Mouse (Mus musculus) intestine, postnatal 0 days (tissue): ENCODE results near the gene Hnrnpdl. TPM values are rescaled to one million over a fixed set of nuclear protein-coding genes. Genes with fewer than 3 reads are reported as not detected.

Experiments
- ATAC-seq: fragments of 200-750 bp; cut with Nextera tagmentation; 2 replicates; pipeline ENCODE4 v1.8.0; 2017; ENCODE audit warnings: mild to moderate bottlenecking, moderate TSS enrichment, moderate library complexity
- H3K27ac ChIP-seq: fragments of 300-500 bp; sonication (generic); 2 replicates; pipeline ENCODE4 v1.5.1; 2014; ENCODE audit warnings: mild to moderate bottlenecking, low read depth, low read length, moderate library complexity
- H3K27me3 ChIP-seq: fragments of 300-500 bp; sonication (generic); replicated peaks from 2 replicates; pipeline ENCODE4 v1.6.1; 2014; ENCODE audit warnings: low read length, mixed read lengths; ENCODE audit not compliant: control insufficient read depth, insufficient read depth
- H3K36me3 ChIP-seq: fragments of 300-500 bp; sonication (generic); 2 replicates; pipeline ENCODE4 v1.6.1; 2014; ENCODE audit warnings: mild to moderate bottlenecking, moderate library complexity; ENCODE audit not compliant: control insufficient read depth, insufficient read depth
- H3K4me1 ChIP-seq: fragments of 300-500 bp; sonication (generic); replicated peaks from 2 replicates; pipeline ENCODE4 v1.6.1; 2014; ENCODE audit warnings: antibody characterized with exemption, low read length, mixed read lengths; ENCODE audit not compliant: control insufficient read depth, insufficient read depth
- H3K4me2 ChIP-seq: fragments of 300-500 bp; sonication (generic); replicated peaks from 2 replicates; pipeline ENCODE4 v1.6.1; 2014; ENCODE audit warnings: low read depth, mild to moderate bottlenecking, moderate library complexity
- H3K4me3 ChIP-seq: fragments of 300-500 bp; sonication (generic); 2 replicates; pipeline ENCODE4 v1.5.1; 2014; ENCODE audit warnings: low read depth, low read length
- H3K9ac ChIP-seq: fragments of 300-500 bp; sonication (generic); 2 replicates; pipeline ENCODE4 v1.6.1; 2014; ENCODE audit warnings: mild to moderate bottlenecking, low read depth, low read length
- H3K9me3 ChIP-seq: fragments of 300-500 bp; sonication (generic); 2 replicates; pipeline ENCODE4 v1.6.1; 2016; ENCODE audit warnings: mixed run types; ENCODE audit not compliant: control insufficient read depth
- CTCF ChIP-seq: sonication (generic); IDR thresholded peaks from 2 replicates; pipeline ENCODE4 v1.5.1; 2016; ENCODE audit warnings: low read depth, mild to moderate bottlenecking, control low read depth, antibody characterized with exemption, moderate library complexity
- WGBS: fragments of 180-500 bp; shearing (Covaris S2); extraction: QIAGEN DNeasy Blood & Tissue Kit; methylation state at CpG from one replicate; pipeline ENCODE4 v1.1.7; 2014; 5-methylcytosine and 5-hydroxymethylcytosine counted together
- polyA plus RNA-seq: library from polyadenylated mRNA; unstranded; fragments of >200 nt; fragmentation: Nextera tagmentation; extraction: Ambion mirVana; gene quantifications from 2 replicates; pipeline ENCODE4 v1.2.1, GENCODE M21; 2015

The Hnrnpdl gene
- 61.6 and 63.2 TPM in 2 replicates for polyA plus RNA-seq

DNA sequence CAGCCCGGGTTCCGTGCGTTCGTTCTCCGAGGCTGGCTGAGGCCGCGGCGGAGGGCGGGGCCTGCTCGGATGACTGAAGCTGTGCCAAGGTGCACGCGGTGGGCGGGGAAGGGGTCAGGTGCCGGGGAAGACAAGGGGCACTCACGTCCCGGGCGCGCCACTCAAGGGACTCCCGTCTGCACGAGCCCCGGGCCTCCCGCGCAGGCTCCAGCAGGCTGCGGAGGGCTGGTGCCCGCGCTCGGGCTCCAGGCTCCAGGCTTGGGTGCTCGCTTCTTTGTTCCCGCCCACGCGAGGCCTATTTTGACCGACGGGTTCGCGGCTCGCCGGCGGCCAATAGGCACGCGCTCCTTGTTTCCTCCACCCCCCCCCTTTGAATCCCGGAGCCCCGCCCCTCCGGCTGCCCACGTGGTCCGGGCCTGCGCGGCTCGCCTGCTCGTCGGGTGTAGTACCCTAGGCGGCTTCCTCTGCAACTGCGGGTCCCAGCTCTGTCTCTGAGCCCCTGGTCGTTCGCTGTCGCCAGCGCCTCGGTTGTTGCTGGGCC, at the start of gene Hnrnpdl, which contains the start of gene Enoph1:
Gene Hnrnpdl (minus strand): TSS at position 63 of the 541 bp plus-strand sequence.
Gene Enoph1 (plus strand): TSS at position 384 of the 541 bp plus-strand sequence.
- Histone ChIP-seq H3K36me3 (peaks cover 8% of the 10 kb centered on the region; the same call in 1 of the 2 replicates), H3K4me1 (peaks cover 2% of the 10 kb centered on the region; the same call in 1 of the 2 replicates), H3K4me2 (peak within 1 kb of the TSS; percentile 99), H3K27ac (peak within 1 kb of the TSS; percentile 95), H3K9me3 (no peaks in the 10 kb centered on the region), H3K4me3 (peak within 1 kb of the TSS; percentile 99), H3K9ac (peak within 1 kb of the TSS; percentile 95), H3K27me3 (no peaks in the 10 kb centered on the region)
- peak; percentile 67 for ATAC-seq
- under 1% methylated on average over 54 of the region's 57 CpGs for WGBS
- no peak for TF ChIP-seq CTCF

DNA sequence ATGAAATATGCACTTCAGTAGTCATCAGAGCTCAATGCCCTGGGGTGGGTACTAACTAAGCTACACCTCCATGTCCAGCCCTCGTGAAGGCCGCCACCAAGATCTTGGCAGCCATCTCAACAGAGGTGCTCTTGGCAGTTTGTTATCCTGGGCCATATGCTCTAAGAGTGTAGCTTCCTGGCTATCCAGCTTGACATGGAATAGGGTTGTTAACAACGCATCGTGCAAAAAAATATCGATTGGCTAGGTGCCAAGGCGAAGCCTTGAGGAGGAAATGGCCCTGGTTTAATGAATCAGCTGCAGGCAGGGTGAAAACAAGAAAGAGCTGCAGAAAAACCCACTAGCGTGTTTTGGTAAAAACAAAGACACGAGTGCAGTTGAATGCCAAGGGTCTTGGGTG, 45.6 kb upstream of the Hnrnpdl start:
- Histone ChIP-seq H3K4me2 (0 out of 2 replicates have a peak overlapping the region, but pooled peaks have one; percentile 30), H3K36me3 (no peaks in the 10 kb centered on the region), H3K4me1 (peaks cover 2% of the 10 kb centered on the region; the same call in 1 of the 2 replicates), H3K9ac (no peak overlapping the region), H3K27ac (no peak overlapping the region), H3K27me3 (no peaks in the 10 kb centered on the region), H3K4me3 (no peak overlapping the region), H3K9me3 (no peaks in the 10 kb centered on the region)
- no peak for TF ChIP-seq CTCF
- 30% methylated on average over 8 of the region's 8 CpGs for WGBS
- ATAC-seq = peak; percentile 49; the same call in 1 of the 2 replicates

GRCm38 (mm10) chr5:100083953-100084562, 44.6 kb upstream of the Hnrnpdl start:
- no peaks in the 10 kb centered on the region for H3K9me3 ChIP-seq
- H3K4me1 ChIP-seq = peaks cover 2% of the 10 kb centered on the region; the same call in 1 of the 2 replicates
- ATAC-seq = no peak
- 57% methylated on average over 12 of the region's 12 CpGs for WGBS
- no peaks in the 10 kb centered on the region for H3K27me3 ChIP-seq
- no peak overlapping the region for H3K9ac ChIP-seq
- no peak overlapping the region for H3K27ac ChIP-seq
- no peak overlapping the region for H3K4me3 ChIP-seq
- TF ChIP-seq CTCF = no peak
- H3K4me2 ChIP-seq = no peak overlapping the region
- H3K36me3 ChIP-seq = no peaks in the 10 kb centered on the region

- Histone ChIP-seq H3K36me3 (no peaks in the 10 kb centered on the region), H3K4me3 (no peak overlapping the region), H3K9me3 (no peaks in the 10 kb centered on the region), H3K9ac (no peak overlapping the region), H3K4me1 (peaks cover 2% of the 10 kb centered on the region; the same call in 1 of the 2 replicates), H3K4me2 (no peak overlapping the region), H3K27ac (no peak overlapping the region), H3K27me3 (no peaks in the 10 kb centered on the region)
- no peak for ATAC-seq
- no peak for TF ChIP-seq CTCF
- 89% methylated on average over 4 of the region's 4 CpGs for WGBS
Observed at GRCm38 (mm10) chr5:100082006-100082405, 42.5 kb upstream of the Hnrnpdl start.

DNA sequence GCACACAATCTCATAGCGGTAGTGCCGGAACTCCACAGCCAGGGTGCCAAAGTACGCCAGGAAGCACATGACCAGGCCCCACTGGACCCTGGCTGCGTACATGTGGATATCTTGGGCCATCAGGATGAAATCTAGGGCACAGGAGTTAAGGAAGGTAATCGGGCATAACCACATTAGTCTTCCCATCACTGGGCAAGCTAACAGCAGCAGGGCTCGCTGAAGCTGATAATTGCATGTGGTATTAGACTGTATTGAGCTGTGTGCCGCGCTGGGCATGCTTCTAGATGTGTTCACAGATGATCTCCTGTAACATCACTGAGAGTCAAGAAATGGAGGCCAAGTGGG, 40.4 kb upstream of the Hnrnpdl start:
- Histone ChIP-seq H3K4me1 (peaks cover 2% of the 10 kb centered on the region; the same call in 1 of the 2 replicates), H3K4me3 (peak overlapping the region; percentile 29; the same call in 1 of the 2 replicates), H3K36me3 (no peaks in the 10 kb centered on the region), H3K27me3 (no peaks in the 10 kb centered on the region), H3K9me3 (no peaks in the 10 kb centered on the region), H3K4me2 (peak overlapping the region; percentile 67), H3K27ac (no peak overlapping the region), H3K9ac (no peak overlapping the region)
- TF ChIP-seq CTCF = 0 out of 2 replicates have a peak, but pooled peaks have one; percentile 4
- WGBS = 72% methylated on average over 8 of the region's 8 CpGs
- ATAC-seq = no peak

DNA sequence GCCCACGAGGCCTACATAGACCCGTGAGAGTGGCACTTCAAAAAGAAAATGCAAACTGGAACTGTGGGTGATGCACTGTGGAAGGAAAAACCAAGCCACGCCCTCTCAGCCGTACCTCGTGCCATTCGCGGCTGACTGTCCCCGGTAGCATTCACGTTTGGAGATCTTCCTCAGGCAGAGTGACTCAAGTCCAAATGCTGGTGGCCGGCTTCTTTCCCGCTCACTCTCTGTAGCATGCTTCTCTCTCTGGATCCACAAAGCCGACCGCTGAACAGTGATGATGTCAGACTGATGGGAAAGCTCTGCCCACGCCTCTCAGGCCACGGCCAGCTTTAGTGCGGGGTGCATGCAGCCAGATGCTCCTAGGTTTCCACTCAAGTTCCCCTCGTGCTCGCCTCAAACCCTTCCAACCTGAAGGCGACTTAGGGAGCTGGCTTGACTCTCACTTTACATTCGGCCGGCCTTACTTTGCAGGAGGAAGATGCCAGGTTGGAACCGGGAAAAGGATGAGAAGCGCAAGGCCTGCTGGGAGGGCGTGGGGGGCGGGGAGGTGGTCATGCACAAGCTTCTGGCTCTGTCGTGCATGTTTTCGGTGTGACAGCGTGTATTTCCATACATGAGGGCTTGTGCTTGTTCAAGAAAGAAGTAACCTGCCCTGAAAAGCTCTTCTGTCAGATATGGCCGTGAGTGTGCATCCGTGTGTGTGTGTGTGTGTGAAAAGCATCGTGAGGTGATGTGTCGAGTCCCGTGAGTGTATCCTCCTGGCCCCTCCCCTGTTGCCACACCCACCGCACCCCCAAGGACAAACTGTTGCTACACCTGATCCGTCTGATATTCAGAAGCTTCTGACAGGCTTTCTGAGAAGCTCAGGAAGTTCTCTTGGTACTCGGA, 39.8 kb upstream of the Hnrnpdl start:
- Histone ChIP-seq H3K27me3 (no peaks in the 10 kb centered on the region), H3K4me1 (peaks cover 2% of the 10 kb centered on the region; the same call in 1 of the 2 replicates), H3K36me3 (no peaks in the 10 kb centered on the region), H3K27ac (no peak overlapping the region), H3K4me2 (peak overlapping the region; percentile 67), H3K9me3 (no peaks in the 10 kb centered on the region), H3K4me3 (peak overlapping the region; percentile 29), H3K9ac (peak overlapping the region; percentile 26; the same call in 1 of the 2 replicates)
- WGBS = 25% methylated on average over 36 of the region's 36 CpGs
- no peak for TF ChIP-seq CTCF
- peak; percentile 42; the same call in 1 of the 2 replicates for ATAC-seq
